Mouse (Mus musculus): ENCODE results near the gene Tmcc3.

The Tmcc3 gene

GRCm38 (mm10) chr10:94311511-94312006 lies at the start of gene Tmcc3:
Gene Tmcc3 (plus strand): TSS chr10:94311949.
- no peak for DNase-seq (ENCODE audit: low read depth)

GRCm38 (mm10) chr10:94262646-94263045 lies 49.1 kb upstream of the Tmcc3 start:
- DNase-seq (ENCODE audit: low read depth): no peak

- DNase-seq (ENCODE audit: low read depth): no peak
Measured at GRCm38 (mm10) chr10:94263211-94263610, 48.5 kb upstream of the Tmcc3 start.

GRCm38 (mm10) chr10:94265656-94266542 lies 45.9 kb upstream of the Tmcc3 start:
- DNase-seq (ENCODE audit: low read depth): no peak

- no peak for DNase-seq (ENCODE audit: low read depth)
Measured at GRCm38 (mm10) chr10:94275321-94275720, 36.4 kb upstream of the Tmcc3 start.

GRCm38 (mm10) chr10:94276511-94276910 lies 35.2 kb upstream of the Tmcc3 start:
- DNase-seq (ENCODE audit: low read depth): no peak

- DNase-seq (ENCODE audit: low read depth): no peak
Measured at GRCm38 (mm10) chr10:94282179-94282578, 29.6 kb upstream of the Tmcc3 start.

GRCm38 (mm10) chr10:94282797-94283196 lies 29.0 kb upstream of the Tmcc3 start:
- DNase-seq (ENCODE audit: low read depth): no peak

GRCm38 (mm10) chr10:94294437-94294836 lies 17.3 kb upstream of the Tmcc3 start:
- no peak for DNase-seq (ENCODE audit: low read depth)

GRCm38 (mm10) chr10:94294933-94295750 lies 16.6 kb upstream of the Tmcc3 start:
- DNase-seq (ENCODE audit: low read depth): no peak

- DNase-seq (ENCODE audit: low read depth): no peak
Measured at GRCm38 (mm10) chr10:94295923-94296605, 15.7 kb upstream of the Tmcc3 start.

GRCm38 (mm10) chr10:94298471-94298870 lies 13.3 kb upstream of the Tmcc3 start, which contains the start of gene Gm4792:
Gene Gm4792 (minus strand): TSS chr10:94298703.
- DNase-seq (ENCODE audit: low read depth): no peak

- no peak for DNase-seq (ENCODE audit: low read depth)
Measured at GRCm38 (mm10) chr10:94299301-94299700, 12.4 kb upstream of the Tmcc3 start.

GRCm38 (mm10) chr10:94304064-94304657 lies 7.6 kb upstream of the Tmcc3 start:
- no peak for DNase-seq (ENCODE audit: low read depth)

- DNase-seq (ENCODE audit: low read depth): peak; percentile 15
Measured at GRCm38 (mm10) chr10:94305526-94305925, 6.2 kb upstream of the Tmcc3 start.

- DNase-seq (ENCODE audit: low read depth): no peak
Measured at GRCm38 (mm10) chr10:94310499-94311267, 1.1 kb upstream of the Tmcc3 start.

- DNase-seq (ENCODE audit: low read depth): no peak
Measured at GRCm38 (mm10) chr10:94312007-94312715, 412 bp downstream of the Tmcc3 start.

GRCm38 (mm10) chr10:94313146-94313545 lies 1.4 kb downstream of the Tmcc3 start:
- DNase-seq (ENCODE audit: low read depth): no peak

- no peak for DNase-seq (ENCODE audit: low read depth)
Measured at GRCm38 (mm10) chr10:94318574-94318973, 6.8 kb downstream of the Tmcc3 start.

GRCm38 (mm10) chr10:94329962-94330361 lies 18.2 kb downstream of the Tmcc3 start:
- no peak for DNase-seq (ENCODE audit: low read depth)

All from c-Kit-positive CD71-positive TER-119-negative erythroid progenitor cells, embryonic 14.5 days (primary cell).